23 mouse cellular contexts compared by ENCODE assay signal in genomic region chr9:28855826-28856225, GRCm38 (mm10).
A peak's percentile ranks its signal among the peaks of the same experiment; 100 is the strongest.
DNase-seq lines count a peak whose midpoint lies in the region; ATAC-seq and TF ChIP-seq lines count a peak whose summit lies in the region.
"Had no signal": no experiment of that assay in that cellular context is flagged by ENCODE, and none has a peak within 500 bp of the region (broad histone marks: within the 10 kb centered on the region; RNA-seq: fewer than 3 reads in every experiment).

No protein-coding gene starts in this region.

- peak; percentile 50; the same call in 1 of the 2 replicates for ATAC-seq in frontal cortex, adult (ENCODE audit: low TSS enrichment)
- ATAC-seq in midbrain, postnatal 0 days (ENCODE audit: low FRiP score), result no peak
- ATAC-seq: CD4-positive, CD25-positive, alpha-beta regulatory T cell, adult 4 months; forebrain, embryonic 13.5 days; hindbrain, embryonic 16.5 days; inflammation-experienced regulatory T-cells, adult 6 months had no signal

- no peak overlapping the region for H3K4me3 ChIP-seq in midbrain, postnatal 0 days (ENCODE audit: low read depth, low read length)
- H3K4me3 ChIP-seq: embryonic facial prominence, embryonic 13.5 days; forebrain, embryonic 13.5 days; heart, embryonic 10.5 days; hindbrain, embryonic 12.5 days had no signal

- H3K4me1 ChIP-seq in midbrain, postnatal 0 days (ENCODE audit: insufficient read depth, low read length), result peaks cover 2% of the 10 kb centered on the region; the same call in 1 of the 2 replicates
- H3K4me1 ChIP-seq: embryonic facial prominence, embryonic 13.5 days; forebrain, embryonic 13.5 days; heart, embryonic 10.5 days; hindbrain, embryonic 12.5 days had no signal

- H3K36me3 ChIP-seq in midbrain, postnatal 0 days (ENCODE audit: insufficient read depth, low read length), result no peaks in the 10 kb centered on the region
- H3K36me3 ChIP-seq: embryonic facial prominence, embryonic 13.5 days; G1E; heart, embryonic 10.5 days; hindbrain, embryonic 12.5 days had no signal

- no peak overlapping the region for H3K4me2 ChIP-seq in midbrain, postnatal 0 days (ENCODE audit: low read depth, low read length, poor library complexity, severe bottlenecking)
- H3K4me2 ChIP-seq: embryonic facial prominence, embryonic 13.5 days; forebrain, embryonic 13.5 days; hindbrain, embryonic 12.5 days had no signal

- 62% methylated on average over 7 of the region's 7 CpGs for WGBS in midbrain, postnatal 0 days

- no peaks in the 10 kb centered on the region for H3K9me3 ChIP-seq in midbrain, postnatal 0 days (ENCODE audit: low read length)
- H3K9me3 ChIP-seq: embryonic facial prominence, embryonic 13.5 days; forebrain, embryonic 13.5 days; G1E; heart, embryonic 10.5 days; hindbrain, embryonic 12.5 days had no signal

- no peaks in the 10 kb centered on the region for H3K27me3 ChIP-seq in midbrain, postnatal 0 days (ENCODE audit: insufficient read depth, low read length)
- H3K27me3 ChIP-seq: embryonic facial prominence, embryonic 13.5 days; forebrain, embryonic 13.5 days had no signal

- intact Hi-C loops in left cerebral cortex, postnatal 14 days (cut with DNase I), result no loop called here
- intact Hi-C loops in left cerebral cortex, postnatal 4 days (cut with DNase I), result no loop called here

- no peak for TF ChIP-seq CTCF in midbrain, postnatal 0 days (IDR thresholded peaks at IDR 0.05)

- H3K9ac ChIP-seq in midbrain, postnatal 0 days (replicated peaks; ENCODE audit: low read length, poor library complexity, severe bottlenecking), result no peak overlapping the region
- H3K9ac ChIP-seq: embryonic facial prominence, embryonic 13.5 days; forebrain, embryonic 13.5 days; hindbrain, embryonic 12.5 days had no signal

- DNase-seq in cerebellum, adult 11-12 months, result peak; percentile 22
- no peak for DNase-seq in cerebellum, postnatal 36 days
- no peak for DNase-seq in frontal cortex, postnatal 25 days (ENCODE audit: low spot score in 2 of 2)
- DNase-seq in left cerebral cortex, postnatal 14 days (ENCODE audit: low spot score in 2 of 2), result peak; percentile 29 to 35
- no peak for DNase-seq in left cerebral cortex, postnatal 4 days
- DNase-seq in midbrain, postnatal 0 days (ENCODE audit: low spot score), result no peak
- DNase-seq: adrenal gland, adult 8-10 months; adrenal gland, postnatal 36 days; B cell, adult 2 months; cerebellum, adult 11 months; gastrocnemius, postnatal 10 days; heart, adult 18-20 months; heart, postnatal 10 days; heart, postnatal 4 days had no signal

- H3K27ac ChIP-seq in midbrain, postnatal 0 days (ENCODE audit: low read depth, low read length), result no peak overlapping the region
- H3K27ac ChIP-seq: embryonic facial prominence, embryonic 13.5 days; forebrain, embryonic 13.5 days; heart, embryonic 10.5 days; hindbrain, embryonic 12.5 days had no signal

Comparison
In these comparisons a context has a peak if more than half of its experiments do, and no peak if none do; other contexts are left out.
1. DNase-seq: peak in cerebellum, adult 11-12 months (single experiment) and left cerebral cortex, postnatal 14 days (2 of 2); none in cerebellum, postnatal 36 days (0 of 2), frontal cortex, postnatal 25 days (0 of 2), left cerebral cortex, postnatal 4 days (single experiment) and midbrain, postnatal 0 days (single experiment).